Mouse (Mus musculus) duodenum, adult 2 months (tissue): ENCODE measurements around the gene Gm28305. TPM values are rescaled to one million over a fixed set of nuclear protein-coding genes. Genes with fewer than 3 reads are reported as not detected.

Experiments
- polyA plus RNA-seq: library from polyadenylated mRNA; depleted of rRNA; stranded (reverse); fragments of >200 nt; gene quantifications from 2 replicates; pipeline ENCODE4 v1.2.3, GENCODE M21; 2012; ENCODE audit warnings: low replicate concordance; rRNA removed

Gm28305 gene
- polyA plus RNA-seq: not detected in 2 replicates

DNA sequence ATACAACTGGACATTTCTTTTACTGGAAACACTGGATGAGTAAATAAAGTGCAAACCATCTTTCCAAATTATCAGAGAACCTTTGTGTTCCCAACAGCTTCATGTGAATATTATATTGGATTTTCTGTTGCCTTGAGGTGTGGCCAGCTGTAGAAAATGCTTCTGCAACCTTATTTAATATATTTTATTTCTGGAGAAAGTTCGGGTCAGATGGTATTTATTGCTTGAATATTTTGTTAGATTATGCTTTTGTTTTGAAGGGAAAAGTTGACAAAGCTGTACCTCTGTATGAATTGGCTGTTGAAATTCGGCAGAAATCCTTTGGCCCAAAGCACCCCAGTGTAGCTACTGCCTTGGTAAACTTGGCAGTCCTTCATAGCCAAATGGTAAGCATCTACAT is at the start of gene Gm28305:
Gene Gm28305 (plus strand): TSS at position 301 of the 400 bp plus-strand sequence.

DNA sequence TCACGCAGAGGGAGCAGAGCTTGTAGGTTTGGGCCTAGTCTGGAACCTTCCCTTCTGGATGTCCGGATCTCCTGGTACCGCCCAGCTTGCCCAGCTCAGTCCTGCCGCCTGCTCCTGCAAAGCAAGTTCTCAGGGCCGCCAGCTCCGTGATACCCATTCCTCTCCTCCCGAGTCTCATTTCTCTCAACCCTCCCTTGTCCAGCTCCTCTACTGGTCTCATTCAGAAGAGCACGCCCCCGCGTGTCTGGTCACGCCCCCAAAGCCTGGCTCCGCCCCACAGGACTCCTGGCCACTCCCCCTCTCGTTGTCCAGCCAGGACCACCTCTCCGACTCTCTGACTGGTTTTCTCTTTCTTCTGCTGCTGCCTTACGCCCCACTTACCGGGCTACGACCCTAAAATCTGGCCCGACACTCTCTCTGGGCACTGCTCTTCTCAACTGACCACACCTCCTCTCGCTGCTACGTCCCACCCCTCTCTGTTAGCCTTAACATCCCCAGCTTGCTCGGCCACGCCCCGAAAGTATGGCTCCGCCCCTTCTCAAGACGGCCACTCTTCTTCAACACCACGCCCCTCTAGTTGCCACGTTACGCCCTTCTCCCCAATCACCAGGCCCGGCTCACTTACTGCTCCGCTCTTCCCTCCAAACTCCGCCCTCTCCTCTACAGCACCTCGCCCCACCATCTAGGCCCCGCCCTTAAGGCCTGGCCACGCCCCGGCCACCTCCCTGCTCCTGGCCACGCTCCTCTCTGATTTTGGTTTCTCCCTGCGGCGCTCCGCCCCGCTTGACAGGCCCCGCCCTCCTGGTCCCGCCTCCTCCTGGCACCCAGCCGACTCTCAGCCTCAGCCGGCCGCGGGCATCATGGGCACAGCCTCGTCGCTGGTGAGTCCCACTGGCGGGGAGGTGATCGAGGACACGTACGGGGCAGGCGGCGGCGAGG is 38.3 kb upstream of the Gm28305 start, which contains the start of gene Nphp3:
Gene Nphp3 (plus strand): TSS at position 624 of the 939 bp plus-strand sequence.

GRCm38 (mm10) chr9:104062430-104063243 is 22.2 kb downstream of the Gm28305 start, which contains the start of gene Uba5:
TSS of gene Uba5 (minus strand) at chr9:104063134.

DNA sequence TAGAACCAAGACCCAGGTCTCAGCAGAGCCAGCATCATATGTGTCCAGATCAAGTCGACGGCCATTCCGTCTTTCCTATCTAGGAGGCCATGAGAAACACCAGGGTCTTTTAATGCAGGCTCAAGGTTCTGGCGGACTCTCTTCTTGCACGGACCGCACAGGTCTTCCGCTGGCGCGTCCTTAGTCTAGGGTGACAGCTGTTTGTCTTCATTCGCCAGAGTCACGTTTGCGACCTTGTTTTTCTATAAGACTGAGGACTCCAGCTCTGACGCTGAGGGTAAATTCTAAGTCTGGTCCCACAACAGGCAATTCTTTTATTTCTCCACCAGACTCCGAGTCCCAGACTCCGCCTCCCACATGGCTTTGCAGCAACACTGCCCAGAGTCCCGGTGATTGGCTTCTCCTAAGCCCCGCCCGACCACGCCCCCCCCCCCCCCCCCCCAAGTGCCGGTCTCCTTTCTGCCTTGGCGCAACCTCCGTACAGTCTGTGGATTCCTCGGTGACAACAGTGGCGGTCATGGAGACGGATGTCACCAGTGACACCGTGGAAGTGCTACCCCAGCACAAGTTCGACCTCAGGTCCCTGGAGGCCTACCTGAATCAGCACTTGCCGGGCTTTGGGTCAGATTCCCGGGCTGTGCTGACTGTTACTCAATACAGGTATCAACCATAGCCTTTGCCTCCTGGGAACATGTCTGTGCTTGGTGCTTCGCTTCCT is 22.9 kb downstream of the Gm28305 start, which contains the start of gene Acad11:
Gene Acad11 (plus strand): TSS at position 134 of the 718 bp plus-strand sequence.

Other genes with a start within 250 kb of the Gm28305 start
- 1.0 and 4.1 TPM in 2 replicates for gene Nphp3, start 38.1 kb upstream of the Gm28305 start, polyA plus RNA-seq
- 7.8 and 9.9 TPM in 2 replicates for gene Uba5, start 22.5 kb downstream of the Gm28305 start, polyA plus RNA-seq
- 57.2 and 77.2 TPM in 2 replicates for gene Acad11, start 22.7 kb downstream of the Gm28305 start, polyA plus RNA-seq
- gene Ackr4, start 86.3 kb downstream of the Gm28305 start, polyA plus RNA-seq: 2.9 and 4.4 TPM in 2 replicates
- gene Dnajc13, start 222.3 kb downstream of the Gm28305 start, polyA plus RNA-seq: 39.0 and 42.2 TPM in 2 replicates